ENCODE assay signal across 8 mouse cellular contexts in the genomic region with DNA sequence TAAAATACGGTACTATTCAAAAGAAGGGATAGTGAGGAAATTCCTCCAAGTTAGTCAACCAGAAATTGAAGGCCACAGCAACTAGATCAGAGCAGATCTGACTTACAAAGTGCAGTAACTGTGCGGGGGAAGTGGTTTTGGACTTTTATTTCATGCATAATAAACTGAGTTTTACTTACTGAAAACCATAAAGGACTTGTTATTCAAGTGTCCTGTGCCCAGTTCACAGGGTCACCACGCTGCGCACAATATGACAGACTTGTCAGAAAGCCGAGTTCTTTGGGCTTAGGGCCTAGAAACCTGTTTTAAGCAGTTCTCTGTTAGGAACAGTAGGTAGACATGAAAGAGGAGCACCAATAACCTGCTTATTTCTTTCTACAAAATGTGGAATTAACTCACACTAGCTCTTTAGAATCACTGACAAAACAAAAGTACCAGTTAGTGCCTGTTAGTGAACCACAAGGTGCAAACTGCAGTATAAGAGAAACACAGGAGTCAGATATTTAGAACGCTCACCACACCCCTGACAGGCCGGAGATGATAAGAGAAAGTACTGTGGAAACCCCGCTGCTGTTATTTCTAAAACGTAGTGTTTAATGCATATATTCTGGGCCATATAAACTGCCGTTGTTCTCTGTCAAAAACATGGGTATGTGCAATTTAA. TPM values are rescaled to one million over a fixed set of nuclear protein-coding genes. Genes with fewer than 3 reads are reported as not detected.
A peak's percentile ranks its signal among the peaks of the same experiment; 100 is the strongest.
DNase-seq lines count a peak whose midpoint lies in the region; ATAC-seq and TF ChIP-seq lines count a peak whose summit lies in the region.

A gene (minus strand): TSS at position 110 of the 664 bp plus-strand sequence.

- H3K4me3 ChIP-seq in heart, embryonic 11.5 days (ENCODE audit: low read depth, low read length) = peak within 1 kb of the TSS; percentile 48
- H3K4me3 ChIP-seq in forebrain, postnatal 0 days (ENCODE audit: low read depth, low read length) = peak within 1 kb of the TSS; percentile 46

- H3K9me3 ChIP-seq in heart, embryonic 11.5 days (replicated peaks; ENCODE audit: control insufficient read depth, low read length) = no peaks in the 10 kb centered on the region
- H3K9me3 ChIP-seq in forebrain, postnatal 0 days (ENCODE audit: low read length) = no peaks in the 10 kb centered on the region

- DNase-seq in heart, postnatal 25 days (ENCODE audit: low spot score) = no peak
- DNase-seq in MEL-GATA-1-ER (ENCODE audit: extremely low read depth, low read depth) = peak; percentile 87
- DNase-seq in forebrain, postnatal 0 days = no peak
- DNase-seq in right cerebral cortex, postnatal 10 days (ENCODE audit: low spot score in 2 of 2) = no peak
- DNase-seq in gastrocnemius, adult 18-20 months (ENCODE audit: low spot score) = no peak
- no peak for DNase-seq in urinary bladder, adult 18-20 months (ENCODE audit: low spot score in 2 of 2)

- peak within 1 kb of the TSS; percentile 87 for H3K4me2 ChIP-seq in heart, embryonic 11.5 days
- H3K4me2 ChIP-seq in forebrain, postnatal 0 days (ENCODE audit: low read depth) = peak within 1 kb of the TSS; percentile 92

- no peak for TF ChIP-seq CTCF in forebrain, postnatal 0 days (IDR thresholded peaks at IDR 0.05; ENCODE audit: low read depth)

- intact Hi-C loops in heart, postnatal 25 days (cut with DNase I) = no loop called here

- H3K4me1 ChIP-seq in heart, embryonic 11.5 days (ENCODE audit: control insufficient read depth, insufficient read depth, low read length) = no peaks in the 10 kb centered on the region; the same call in 1 of the 2 replicates
- H3K4me1 ChIP-seq in forebrain, postnatal 0 days (ENCODE audit: insufficient read depth) = no peaks in the 10 kb centered on the region; the same call in 1 of the 2 replicates

- no peaks in the 10 kb centered on the region for H3K36me3 ChIP-seq in heart, embryonic 11.5 days (ENCODE audit: control insufficient read depth, insufficient read depth, low read length)
- no peaks in the 10 kb centered on the region for H3K36me3 ChIP-seq in forebrain, postnatal 0 days (ENCODE audit: insufficient read depth)

- WGBS in heart, embryonic 11.5 days (ENCODE audit: insufficient replicate concordance) = 45% methylated on average over 10 of the region's 10 CpGs
- WGBS in forebrain, postnatal 0 days = 68% methylated on average over 10 of the region's 10 CpGs

- peaks cover 10% of the 10 kb centered on the region; the same call in 1 of the 2 replicates for H3K27me3 ChIP-seq in heart, embryonic 11.5 days (ENCODE audit: control insufficient read depth, insufficient read depth, low read length)
- peaks cover 14% of the 10 kb centered on the region for H3K27me3 ChIP-seq in forebrain, postnatal 0 days (ENCODE audit: insufficient read depth, low read length)

- peak within 1 kb of the TSS; percentile 70 for H3K9ac ChIP-seq in heart, embryonic 11.5 days (ENCODE audit: low read depth, low read length)
- H3K9ac ChIP-seq in forebrain, postnatal 0 days = peak within 1 kb of the TSS; percentile 37; the same call in 1 of the 2 replicates

- peak within 1 kb of the TSS; percentile 86 for H3K27ac ChIP-seq in heart, embryonic 11.5 days (ENCODE audit: low read depth, low read length)
- H3K27ac ChIP-seq in forebrain, postnatal 0 days (ENCODE audit: low read depth, low read length) = no peak within 1 kb of the TSS

- peak; percentile 67 for ATAC-seq in heart, embryonic 11.5 days (replicated peaks; ENCODE audit: insufficient number of reproducible peaks, low FRiP score, low TSS enrichment)
- ATAC-seq in forebrain, postnatal 0 days = no peak
- peak; percentile 62 for ATAC-seq in megakaryocyte progenitor cell, adult 5-6 weeks (replicated peaks; ENCODE audit: poor library complexity)

RNA-seq across cellular contexts. Expression of the gene that starts here (rescaled TPM):
- 4.1 and 6.4 TPM in 2 replicates for polyA plus RNA-seq in heart, embryonic 11.5 days (2014; fragmentation: Nextera tagmentation; extraction: Ambion mirVana)
- total RNA-seq in heart, postnatal 25 days (2021) = under 1 TPM; 0.08 to 0.42 TPM
- total RNA-seq in forebrain, postnatal 0 days (2014; rRNA removed) = 0.19 TPM in 1 of 2 replicates, not detected in the other
- polyA plus RNA-seq in forebrain, postnatal 0 days (2015; fragmentation: Nextera tagmentation; extraction: Ambion mirVana) = 0.26 and 0.29 TPM in 2 replicates
- total RNA-seq in megakaryocyte progenitor cell, adult 5-6 weeks (2015) = 8.0 and 12.4 TPM in 2 replicates
- 6.5 and 10.4 TPM in 2 replicates for total RNA-seq in megakaryocyte progenitor cell, adult 5-6 weeks (2017)
- total RNA-seq in gastrocnemius, adult 18-20 months (2021) = under 1 TPM in 1 of 2 experiments, not detected in 1; 0.33 TPM
